Mouse (Mus musculus) ovary, adult 18-20 months (tissue): ENCODE results near the gene Arhgef28.

Experiments
- DNase-seq: peaks from one replicate; pipeline ENCODE4 v3.0.0; 2022; ENCODE audit warnings: low spot score, mixed read lengths

Gene Arhgef28

GRCm38 (mm10) chr13:98015981-98016922 is 190.0 kb downstream of the Arhgef28 start:
- DNase-seq: peak; percentile 32

- DNase-seq: no peak
These were observed 191.3 kb downstream of the Arhgef28 start for GRCm38 (mm10) chr13:98014892-98015291.

- no peak for DNase-seq
These were observed 192.5 kb downstream of the Arhgef28 start for GRCm38 (mm10) chr13:98013715-98014114.

GRCm38 (mm10) chr13:98011931-98012341 is 194.3 kb downstream of the Arhgef28 start:
- DNase-seq: no peak

- no peak for DNase-seq
These were observed 197.2 kb downstream of the Arhgef28 start for GRCm38 (mm10) chr13:98009070-98009469.

GRCm38 (mm10) chr13:98008588-98008987 is 197.7 kb downstream of the Arhgef28 start:
- peak; percentile 71 for DNase-seq

GRCm38 (mm10) chr13:98005611-98006218 is 200.5 kb downstream of the Arhgef28 start:
- DNase-seq: no peak

GRCm38 (mm10) chr13:98004647-98005414 is 201.4 kb downstream of the Arhgef28 start:
- DNase-seq: no peak

GRCm38 (mm10) chr13:98003690-98004089 is 202.5 kb downstream of the Arhgef28 start:
- no peak for DNase-seq

- no peak for DNase-seq
These were observed 203.6 kb downstream of the Arhgef28 start for GRCm38 (mm10) chr13:98002598-98002997.

- DNase-seq: no peak
These were observed 204.1 kb downstream of the Arhgef28 start for GRCm38 (mm10) chr13:98002121-98002520.

- no peak for DNase-seq
These were observed 204.5 kb downstream of the Arhgef28 start for GRCm38 (mm10) chr13:98001719-98002118.

GRCm38 (mm10) chr13:98000841-98001240 is 205.4 kb downstream of the Arhgef28 start:
- no peak for DNase-seq

GRCm38 (mm10) chr13:97999130-97999529 is 207.1 kb downstream of the Arhgef28 start:
- no peak for DNase-seq

- DNase-seq: no peak
These were observed 207.7 kb downstream of the Arhgef28 start for GRCm38 (mm10) chr13:97998570-97998969.

- DNase-seq: no peak
These were observed 215.3 kb downstream of the Arhgef28 start for GRCm38 (mm10) chr13:97990939-97991338.

- no peak for DNase-seq
These were observed 217.4 kb downstream of the Arhgef28 start for GRCm38 (mm10) chr13:97988796-97989195.

GRCm38 (mm10) chr13:97986691-97987090 is 219.5 kb downstream of the Arhgef28 start:
- no peak for DNase-seq

- DNase-seq: no peak
These were observed 229.1 kb downstream of the Arhgef28 start for GRCm38 (mm10) chr13:97977104-97977503.

- no peak for DNase-seq
These were observed 229.6 kb downstream of the Arhgef28 start for GRCm38 (mm10) chr13:97976642-97977041.

- no peak for DNase-seq
These were observed 231.6 kb downstream of the Arhgef28 start for GRCm38 (mm10) chr13:97974532-97975194.

GRCm38 (mm10) chr13:97973915-97974314 is 232.3 kb downstream of the Arhgef28 start:
- DNase-seq: no peak
